Mouse (Mus musculus) spleen, adult 2 months (tissue): ENCODE data around the gene Zfp760.

ENCODE experiments used
- CTCF ChIP-seq: fragments of 200-500 bp; IDR thresholded peaks from 2 replicates; pipeline ENCODE4 v1.5.1; 2011; ENCODE audit warnings: mild to moderate bottlenecking, inconsistent platforms; ENCODE audit not compliant: insufficient read depth, insufficient read length, insufficient replicate concordance; ENCODE audit errors: extremely low read depth
- POLR2A ChIP-seq: fragments of 200-500 bp; IDR thresholded peaks from 2 replicates; pipeline ENCODE4 v1.6.1; 2011; ENCODE audit warnings: low read depth, low read length, inconsistent platforms

DNA sequence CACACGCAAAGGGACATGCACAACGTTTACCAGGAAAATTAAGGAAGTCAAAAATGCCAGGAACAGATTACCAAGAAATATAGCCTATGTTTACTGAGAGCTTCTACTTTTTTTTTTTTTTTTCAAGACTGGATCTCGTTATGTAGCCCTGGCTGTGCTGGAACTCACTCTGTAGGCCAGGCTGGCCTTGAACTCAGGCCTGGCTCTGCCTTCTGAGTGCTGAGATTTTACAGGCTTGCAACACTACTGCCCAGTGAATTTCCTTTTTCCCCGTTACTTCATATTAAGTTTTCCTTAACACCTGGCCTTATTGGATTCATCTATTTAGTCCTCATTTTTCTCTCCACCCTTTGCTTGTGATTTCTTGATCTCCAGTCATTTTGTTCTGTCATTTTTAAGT, 25.5 kb downstream of the Zfp760 start:
- TF ChIP-seq CTCF (no peak), POLR2A (no peak)
